Mouse (Mus musculus) testis, adult 2 months (tissue): ENCODE data around the gene Akr1c13. TPM values are rescaled to one million over a fixed set of nuclear protein-coding genes. Genes with fewer than 3 reads are reported as not detected.

Experiments used
- H3K27ac ChIP-seq: fragments of 200-500 bp; 2 replicates; pipeline ENCODE4 v1.5.1; 2012; ENCODE audit warnings: low read depth, low read length; ENCODE audit not compliant: control insufficient read depth, insufficient read depth
- H3K27me3 ChIP-seq: fragments of 200-500 bp; 2 replicates; pipeline ENCODE4 v1.6.1; 2012; ENCODE audit warnings: mild to moderate bottlenecking, low read length, moderate library complexity; ENCODE audit not compliant: control insufficient read depth, insufficient read depth
- H3K36me3 ChIP-seq: fragments of 200-500 bp; 2 replicates; pipeline ENCODE4 v1.6.1; 2012; ENCODE audit warnings: mild to moderate bottlenecking, low read length; ENCODE audit not compliant: control insufficient read depth, insufficient read depth
- H3K4me1 ChIP-seq: fragments of 200-500 bp; 2 replicates; pipeline ENCODE4 v1.6.1; 2012; ENCODE audit warnings: low read length; ENCODE audit not compliant: control insufficient read depth, insufficient read depth
- H3K4me3 ChIP-seq: fragments of 200-500 bp; 2 replicates; pipeline ENCODE4 v1.5.1; 2012; ENCODE audit warnings: low read depth, mild to moderate bottlenecking, low read length, moderate library complexity, mixed read lengths; ENCODE audit not compliant: control insufficient read depth
- CTCF ChIP-seq: fragments of 200-500 bp; IDR thresholded peaks from 2 replicates; pipeline ENCODE4 v1.5.1; 2012; ENCODE audit warnings: low read depth, mild to moderate bottlenecking, inconsistent platforms, low read length, moderate library complexity; ENCODE audit not compliant: control insufficient read depth, insufficient read depth, insufficient replicate concordance
- POLR2A ChIP-seq: fragments of 200-500 bp; IDR thresholded peaks from 2 replicates; pipeline ENCODE4 v1.6.1; 2012; ENCODE audit warnings: low read depth, mild to moderate bottlenecking, inconsistent platforms, low read length, moderate library complexity; ENCODE audit not compliant: control insufficient read depth
- polyA plus RNA-seq: library from polyadenylated mRNA; depleted of rRNA; stranded (reverse); fragments of >200 nt; gene quantifications from 2 replicates; pipeline ENCODE4 v1.2.3, GENCODE M21; 2012; rRNA removed

Gene Akr1c13
- polyA plus RNA-seq, 1 experiment: 4.0 TPM

DNA sequence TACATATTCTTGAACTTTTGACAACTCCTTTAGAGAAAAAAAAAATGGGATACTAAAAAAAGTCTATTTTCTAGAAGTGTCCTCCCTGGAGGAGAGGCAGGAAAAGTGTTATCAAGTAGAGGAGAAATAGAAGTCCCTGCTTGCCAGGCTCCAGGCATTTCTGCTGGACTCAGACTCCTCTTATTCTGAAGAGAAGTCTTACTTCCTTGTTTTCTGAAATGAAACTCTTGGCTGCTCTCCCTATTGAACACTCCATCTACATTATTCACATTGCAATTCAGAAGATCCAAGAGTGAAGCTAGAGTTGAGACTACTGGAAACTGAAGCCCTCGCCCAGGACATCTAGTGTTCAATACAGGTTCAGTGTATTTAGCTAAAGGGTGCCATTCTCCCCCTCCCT is 37.5 kb downstream of the Akr1c13 start, which contains the start of gene Akr1c19:
Akr1c19 (plus strand) TSS at position 260 of the 400 bp plus-strand sequence.
- TF ChIP-seq CTCF (no peak), POLR2A (no peak)
- no peaks in the 10 kb centered on the region for H3K36me3 ChIP-seq
- H3K27ac ChIP-seq: no peak within 1 kb of the TSS
- H3K4me1 ChIP-seq: no peaks in the 10 kb centered on the region
- no peak within 1 kb of the TSS for H3K4me3 ChIP-seq
- no peaks in the 10 kb centered on the region for H3K27me3 ChIP-seq

- TF ChIP-seq POLR2A (no peak), CTCF (no peak)
- Histone ChIP-seq H3K27me3 (no peaks in the 10 kb centered on the region), H3K36me3 (no peaks in the 10 kb centered on the region), H3K4me1 (no peaks in the 10 kb centered on the region), H3K4me3 (no peak overlapping the region), H3K27ac (no peak overlapping the region)
Observed at GRCm38 (mm10) chr13:4230841-4231623, 40.1 kb downstream of the Akr1c13 start.

DNA sequence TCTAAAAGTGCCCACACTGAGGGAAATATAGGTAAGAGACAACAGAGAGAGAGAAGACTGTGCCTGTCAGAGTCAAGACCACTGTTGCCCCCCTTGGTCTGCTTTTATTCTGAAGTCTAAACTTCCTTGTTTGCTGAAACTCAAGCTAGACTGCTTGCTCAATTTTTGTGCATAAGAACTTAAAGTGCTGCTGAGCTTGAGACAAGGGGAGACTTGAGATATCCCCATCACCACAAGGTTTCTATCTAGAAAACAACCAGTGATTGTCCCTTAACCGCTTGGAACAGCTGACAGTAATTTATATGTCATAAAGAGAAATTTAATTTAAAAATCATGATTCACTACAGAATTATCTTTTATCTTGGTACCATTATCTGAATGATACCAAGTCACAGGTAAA is 42.2 kb downstream of the Akr1c13 start:
- H3K4me1 ChIP-seq: no peaks in the 10 kb centered on the region
- H3K27ac ChIP-seq: no peak overlapping the region
- no peaks in the 10 kb centered on the region for H3K27me3 ChIP-seq
- H3K36me3 ChIP-seq: no peaks in the 10 kb centered on the region
- no peak for TF ChIP-seq POLR2A
- no peak for TF ChIP-seq CTCF
- no peak overlapping the region for H3K4me3 ChIP-seq

GRCm38 (mm10) chr13:4233536-4234172 is 42.7 kb downstream of the Akr1c13 start:
- Histone ChIP-seq H3K4me1 (no peaks in the 10 kb centered on the region), H3K36me3 (no peaks in the 10 kb centered on the region), H3K27me3 (no peaks in the 10 kb centered on the region), H3K27ac (no peak overlapping the region), H3K4me3 (no peak overlapping the region)
- TF ChIP-seq POLR2A (no peak), CTCF (no peak)

GRCm38 (mm10) chr13:4244861-4245559 is 54.1 kb downstream of the Akr1c13 start:
- Histone ChIP-seq H3K4me3 (peak overlapping the region; percentile 63), H3K27ac (no peak overlapping the region), H3K4me1 (peaks cover 6% of the 10 kb centered on the region), H3K36me3 (no peaks in the 10 kb centered on the region), H3K27me3 (no peaks in the 10 kb centered on the region)
- no peak for TF ChIP-seq CTCF
- TF ChIP-seq POLR2A: no peak

DNA sequence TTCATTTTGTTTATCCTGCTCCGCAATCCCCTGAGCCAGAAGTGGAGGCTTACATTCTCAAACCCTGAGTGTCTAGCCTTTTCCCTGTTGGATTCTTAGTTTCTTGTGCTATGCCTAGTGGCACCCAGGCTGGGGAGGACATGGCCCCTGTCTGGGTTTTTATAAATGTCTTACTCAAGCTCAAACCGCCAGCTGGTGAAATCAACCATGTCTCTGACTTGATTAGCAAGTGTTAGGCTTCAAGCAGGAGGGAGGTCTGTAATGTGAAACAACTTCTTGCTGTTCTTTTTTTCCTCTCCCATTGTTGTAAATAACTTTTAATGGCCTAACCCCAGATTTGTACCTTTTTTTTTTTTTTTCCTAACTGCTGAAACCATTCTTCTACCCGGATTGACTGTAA is 58.4 kb downstream of the Akr1c13 start:
- no peak overlapping the region for H3K27ac ChIP-seq
- H3K4me3 ChIP-seq: no peak overlapping the region
- H3K36me3 ChIP-seq: no peaks in the 10 kb centered on the region
- H3K27me3 ChIP-seq: no peaks in the 10 kb centered on the region
- peaks cover 6% of the 10 kb centered on the region for H3K4me1 ChIP-seq
- TF ChIP-seq CTCF: no peak

Other genes starting within 250 kb of the Akr1c13 start
- gene Ucn3, start 245.8 kb upstream of the Akr1c13 start, polyA plus RNA-seq: not detected in 2 replicates
- gene Akr1c14, start 142.1 kb upstream of the Akr1c13 start, polyA plus RNA-seq: 0.23 and 0.46 TPM in 2 replicates
- gene Akr1c18, start 40.5 kb upstream of the Akr1c13 start, polyA plus RNA-seq: not detected in 2 replicates
- 0.56 and 3.2 TPM in 2 replicates for gene Akr1c19, start 37.5 kb downstream of the Akr1c13 start, polyA plus RNA-seq
- gene Akr1c12, start 88.3 kb downstream of the Akr1c13 start, polyA plus RNA-seq: 0.84 and 1.3 TPM in 2 replicates
- gene Akr1c6, start 243.2 kb downstream of the Akr1c13 start, polyA plus RNA-seq: not detected in 2 replicates